In genomic region chr2:140971845-140972244, GRCm38 (mm10) we compare ENCODE assay signal across 19 mouse cellular contexts.
"Had no signal": no experiment of that assay in that cellular context is flagged by ENCODE, and none has a peak within 500 bp of the region (broad histone marks: within the 10 kb centered on the region; RNA-seq: fewer than 3 reads in every experiment).

No protein-coding gene starts in this region.

- H3K9me3 ChIP-seq: kidney, embryonic 15.5 days; limb, embryonic 13.5 days; liver, embryonic 13.5 days; midbrain, embryonic 12.5 days; neural tube, embryonic 12.5 days; neural tube, embryonic 15.5 days; stomach, embryonic 15.5 days had no signal

- ATAC-seq: intestine, postnatal 0 days; midbrain, embryonic 16.5 days had no signal

- H3K27ac ChIP-seq: kidney, embryonic 15.5 days; layer of hippocampus, adult 2 months; limb, embryonic 13.5 days; liver, embryonic 13.5 days; macrophage; midbrain, embryonic 12.5 days; neural tube, embryonic 12.5 days; neural tube, embryonic 15.5 days; stomach, embryonic 15.5 days had no signal

- H3K4me1 ChIP-seq: kidney, embryonic 15.5 days; limb, embryonic 13.5 days; liver, embryonic 13.5 days; midbrain, embryonic 12.5 days; neural tube, embryonic 12.5 days; neural tube, embryonic 15.5 days; stomach, embryonic 15.5 days had no signal

- H3K27me3 ChIP-seq: kidney, embryonic 15.5 days; limb, embryonic 13.5 days; liver, embryonic 13.5 days; midbrain, embryonic 12.5 days; neural tube, embryonic 12.5 days; neural tube, embryonic 15.5 days; stomach, embryonic 15.5 days had no signal

- H3K4me3 ChIP-seq: kidney, embryonic 15.5 days; layer of hippocampus, adult 2 months; limb, embryonic 13.5 days; liver, embryonic 13.5 days; midbrain, embryonic 12.5 days; neural tube, embryonic 12.5 days; neural tube, embryonic 15.5 days; stomach, embryonic 15.5 days had no signal

- H3K9ac ChIP-seq: kidney, embryonic 15.5 days; limb, embryonic 13.5 days; liver, embryonic 13.5 days; midbrain, embryonic 12.5 days; neural tube, embryonic 12.5 days; neural tube, embryonic 15.5 days; stomach, embryonic 15.5 days had no signal

- DNase-seq: kidney, adult 2 months; kidney, postnatal 10 days; kidney, postnatal 36 days; left cerebral cortex, postnatal 4 days; liver, embryonic 13.5 days; lung, adult 2 months; lung, postnatal 14 days; right cerebral cortex, postnatal 25 days; thymus, postnatal 25 days had no signal

- H3K36me3 ChIP-seq: kidney, embryonic 15.5 days; limb, embryonic 13.5 days; liver, embryonic 13.5 days; midbrain, embryonic 12.5 days; neural tube, embryonic 12.5 days; neural tube, embryonic 15.5 days; stomach, embryonic 15.5 days had no signal

- H3K4me2 ChIP-seq: kidney, embryonic 15.5 days; limb, embryonic 13.5 days; liver, embryonic 13.5 days; midbrain, embryonic 12.5 days; neural tube, embryonic 12.5 days; neural tube, embryonic 15.5 days; stomach, embryonic 15.5 days had no signal
